Mouse (Mus musculus) embryonic facial prominence, embryonic 14.5 days (tissue): ENCODE data around the gene Pigx. TPM values are rescaled to one million over a fixed set of nuclear protein-coding genes. Genes with fewer than 3 reads are reported as not detected.

Experiments used
- ATAC-seq: fragments of 200-750 bp; cut with Nextera tagmentation; 2 replicates; pipeline ENCODE4 v1.8.0; 2017; ENCODE audit warnings: low read depth, moderate number of reproducible peaks, moderate TSS enrichment
- DNase-seq: peaks from one replicate; pipeline ENCODE4 v3.0.0-alpha.2; 2015; ENCODE audit warnings: low spot score
- H3K27ac ChIP-seq: fragments of 300-500 bp; sonication (generic); replicated peaks from 2 replicates; pipeline ENCODE4 v1.5.1; 2014; ENCODE audit warnings: low read depth, mild to moderate bottlenecking, low read length, moderate library complexity
- H3K27me3 ChIP-seq: fragments of 300-500 bp; sonication (generic); replicated peaks from 2 replicates; pipeline ENCODE4 v1.6.1; 2014; ENCODE audit warnings: low read length; ENCODE audit not compliant: control insufficient read depth, insufficient read depth
- H3K36me3 ChIP-seq: fragments of 300-500 bp; sonication (generic); 2 replicates; pipeline ENCODE4 v1.6.1; 2014; ENCODE audit warnings: low read length, mixed read lengths; ENCODE audit not compliant: control insufficient read depth, insufficient read depth
- H3K4me1 ChIP-seq: fragments of 300-500 bp; sonication (generic); 2 replicates; pipeline ENCODE4 v1.6.1; 2014; ENCODE audit warnings: antibody characterized with exemption, low read length; ENCODE audit not compliant: control insufficient read depth, insufficient read depth
- H3K4me2 ChIP-seq: fragments of 300-500 bp; sonication (generic); 2 replicates; pipeline ENCODE4 v1.6.1; 2014; ENCODE audit warnings: low read depth, mild to moderate bottlenecking, low read length, moderate library complexity, mixed read lengths
- H3K4me3 ChIP-seq: fragments of 300-500 bp; sonication (generic); 2 replicates; pipeline ENCODE4 v1.5.1; 2014; ENCODE audit warnings: low read depth, mild to moderate bottlenecking, low read length
- H3K9ac ChIP-seq: fragments of 300-500 bp; sonication (generic); 2 replicates; pipeline ENCODE4 v1.6.1; 2014; ENCODE audit warnings: low read depth, mild to moderate bottlenecking, low read length, moderate library complexity, mixed read lengths
- H3K9me3 ChIP-seq: fragments of 300-500 bp; sonication (generic); 2 replicates; pipeline ENCODE4 v1.6.1; 2016; ENCODE audit warnings: low read length; ENCODE audit not compliant: control insufficient read depth
- WGBS: fragments of 180-500 bp; shearing (Covaris S2); extraction: QIAGEN DNeasy Blood & Tissue Kit; methylation state at CpG from one replicate; pipeline ENCODE4 v1.1.7; 2014; 5-methylcytosine and 5-hydroxymethylcytosine counted together
- polyA plus RNA-seq: library from polyadenylated mRNA; unstranded; fragments of >200 nt; fragmentation: Nextera tagmentation; extraction: Ambion mirVana; gene quantifications from 2 replicates; pipeline ENCODE4 v1.2.1, GENCODE M21; 2014

Pigx gene
- polyA plus RNA-seq, 1 experiment from 2014 or later, result 88.2 TPM

GRCm38 (mm10) chr16:32114968-32115695 lies 15.6 kb upstream of the Pigx start:
- Histone ChIP-seq H3K36me3 (no peaks in the 10 kb centered on the region), H3K27ac (no peak overlapping the region), H3K4me2 (peak overlapping the region; percentile 18; the same call in 1 of the 2 replicates), H3K4me3 (no peak overlapping the region), H3K9ac (no peak overlapping the region), H3K9me3 (no peaks in the 10 kb centered on the region), H3K4me1 (no peaks in the 10 kb centered on the region), H3K27me3 (no peaks in the 10 kb centered on the region)
- DNase-seq (peak; percentile 68), ATAC-seq (no peak)
- 9% methylated on average over 15 of the region's 15 CpGs for WGBS

- Histone ChIP-seq H3K4me1 (no peaks in the 10 kb centered on the region), H3K36me3 (no peaks in the 10 kb centered on the region), H3K4me2 (no peak overlapping the region), H3K4me3 (no peak overlapping the region), H3K9me3 (no peaks in the 10 kb centered on the region), H3K9ac (no peak overlapping the region), H3K27me3 (no peaks in the 10 kb centered on the region), H3K27ac (no peak overlapping the region; the same call in 1 of the 2 replicates)
- WGBS, result 84% methylated on average over 10 of the region's 10 CpGs
- DNase-seq (no peak), ATAC-seq (no peak)
These were observed 14.9 kb upstream of the Pigx start for GRCm38 (mm10) chr16:32114406-32114805.

GRCm38 (mm10) chr16:32113541-32114218 lies 14.1 kb upstream of the Pigx start:
- 62% methylated on average over 23 of the region's 23 CpGs for WGBS
- H3K27ac ChIP-seq, result no peak overlapping the region

GRCm38 (mm10) chr16:32110951-32111699 lies 11.6 kb upstream of the Pigx start:
- Histone ChIP-seq H3K4me3 (no peak overlapping the region), H3K4me2 (no peak overlapping the region), H3K9ac (no peak overlapping the region), H3K27ac (no peak overlapping the region), H3K36me3 (peaks cover 23% of the 10 kb centered on the region), H3K9me3 (no peaks in the 10 kb centered on the region), H3K4me1 (no peaks in the 10 kb centered on the region), H3K27me3 (no peaks in the 10 kb centered on the region)
- WGBS, result 72% methylated on average over 15 of the region's 15 CpGs
- DNase-seq, result no peak
- ATAC-seq, result no peak

More at GRCm38 (mm10) chr16:32113541-32114218, 14.1 kb upstream of the Pigx start:
- Histone ChIP-seq H3K4me1 (no peaks in the 10 kb centered on the region), H3K4me2 (no peak overlapping the region), H3K4me3 (no peak overlapping the region), H3K9me3 (no peaks in the 10 kb centered on the region), H3K9ac (no peak overlapping the region), H3K36me3 (no peaks in the 10 kb centered on the region), H3K27me3 (no peaks in the 10 kb centered on the region)
- DNase-seq (peak; percentile 37), ATAC-seq (no peak)

GRCm38 (mm10) chr16:32108578-32108977 lies 9.0 kb upstream of the Pigx start:
- H3K9me3 ChIP-seq, result 0 out of 2 replicates have a peak, but pooled peaks cover 3% of the 10 kb centered on the region
- DNase-seq (no peak), ATAC-seq (no peak)
- H3K4me1 ChIP-seq, result no peaks in the 10 kb centered on the region
- no peak overlapping the region for H3K4me3 ChIP-seq
- peaks cover 42% of the 10 kb centered on the region for H3K36me3 ChIP-seq
- WGBS, result 91% methylated on average over 2 of the region's 2 CpGs
- no peaks in the 10 kb centered on the region for H3K27me3 ChIP-seq
- no peak overlapping the region for H3K4me2 ChIP-seq
- no peak overlapping the region for H3K27ac ChIP-seq
- no peak overlapping the region for H3K9ac ChIP-seq

GRCm38 (mm10) chr16:32108170-32108569 lies 8.6 kb upstream of the Pigx start:
- no peaks in the 10 kb centered on the region for H3K27me3 ChIP-seq
- no peaks in the 10 kb centered on the region for H3K4me1 ChIP-seq
- H3K36me3 ChIP-seq, result peaks cover 45% of the 10 kb centered on the region
- H3K9me3 ChIP-seq, result 0 out of 2 replicates have a peak, but pooled peaks cover 3% of the 10 kb centered on the region
- no peak overlapping the region for H3K27ac ChIP-seq
- H3K4me3 ChIP-seq, result no peak overlapping the region
- no peak for ATAC-seq
- 82% methylated on average over 7 of the region's 7 CpGs for WGBS
- no peak overlapping the region for H3K9ac ChIP-seq
- DNase-seq, result no peak
- H3K4me2 ChIP-seq, result no peak overlapping the region

- WGBS, result 88% methylated on average over 12 of the region's 12 CpGs
- no peaks in the 10 kb centered on the region for H3K27me3 ChIP-seq
These were observed 8.0 kb upstream of the Pigx start for GRCm38 (mm10) chr16:32107342-32108045.

GRCm38 (mm10) chr16:32105698-32106097 lies 6.2 kb upstream of the Pigx start:
- no peak for ATAC-seq
- WGBS, result 87% methylated on average over 1 of the region's 1 CpGs
- Histone ChIP-seq H3K36me3 (peaks cover 56% of the 10 kb centered on the region), H3K4me2 (no peak overlapping the region), H3K4me3 (no peak overlapping the region), H3K27ac (no peak overlapping the region), H3K4me1 (no peaks in the 10 kb centered on the region), H3K27me3 (no peaks in the 10 kb centered on the region), H3K9me3 (0 out of 2 replicates have a peak, but pooled peaks cover 3% of the 10 kb centered on the region), H3K9ac (no peak overlapping the region)
- DNase-seq, result no peak

More at GRCm38 (mm10) chr16:32107342-32108045, 8.0 kb upstream of the Pigx start:
- ATAC-seq (no peak), DNase-seq (no peak)
- Histone ChIP-seq H3K4me2 (no peak overlapping the region), H3K27ac (no peak overlapping the region), H3K4me1 (no peaks in the 10 kb centered on the region), H3K36me3 (peaks cover 52% of the 10 kb centered on the region), H3K9me3 (0 out of 2 replicates have a peak, but pooled peaks cover 3% of the 10 kb centered on the region), H3K9ac (no peak overlapping the region), H3K4me3 (no peak overlapping the region)
